Mouse (Mus musculus): Measurements from ENCODE around the gene Dpy19l1. TPM values are rescaled to one million over a fixed set of nuclear protein-coding genes. Genes with fewer than 3 reads are reported as not detected.

Gene Dpy19l1
- total and polyA plus RNA-seq, 3 experiments, result 21.2 to 44.1 (median 26.3) TPM

DNA sequence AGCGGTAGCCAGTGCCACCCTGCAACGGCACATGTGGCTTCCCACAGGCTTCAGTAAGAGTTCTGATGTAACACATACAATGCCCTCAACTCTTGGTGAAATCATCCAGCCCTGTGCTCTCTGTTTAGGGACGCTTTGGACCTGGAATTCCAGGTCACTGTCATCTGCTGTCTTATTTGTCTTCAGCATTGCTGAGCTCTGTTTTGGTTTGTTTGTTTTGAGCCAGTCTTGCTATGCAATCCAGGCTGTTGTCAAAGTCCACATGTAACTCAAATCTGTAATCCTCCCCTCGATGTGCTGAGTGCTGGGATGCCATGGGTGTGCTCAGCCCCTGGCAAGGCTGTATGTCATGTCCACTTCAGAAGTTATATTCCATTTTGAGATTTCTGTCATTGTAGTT is 82.8 kb downstream of the Dpy19l1 start:
- Histone ChIP-seq H3K4me1 (ENCODE audit: control insufficient read depth in 1 of 2, insufficient read depth in 2 of 2) (peaks cover 0 to 6% of the 10 kb centered on the region in 2 experiments; a peak in 1 of 4 replicates), H3K9ac (ENCODE audit: insufficient read depth, low read depth) (no peak overlapping the region), H3K4me2 (ENCODE audit: insufficient read depth, low read depth, poor library complexity, severe bottlenecking) (no peak overlapping the region), H3K27me3 (replicated peaks) (no peaks in the 10 kb centered on the region), H3K4me3 (replicated peaks in 1 of 3; ENCODE audit: low read depth in 2 of 3, low read length in 2 of 3, poor library complexity in 1 of 3) (no peak overlapping the region), H3K27ac (ENCODE audit: insufficient read depth, low read depth) (no peak overlapping the region), H3K9me3 (replicated peaks; ENCODE audit: low read length) (peaks cover 2% of the 10 kb centered on the region), H3K79me2 (replicated peaks; ENCODE audit: control insufficient read depth, extremely low read depth, insufficient read depth, poor library complexity, severe bottlenecking) (no peaks in the 10 kb centered on the region), H3K36me3 (replicated peaks in 1 of 2; ENCODE audit: control insufficient read depth in 1 of 2, insufficient read depth in 1 of 2, low read length in 1 of 2) (peaks cover 5 to 65% of the 10 kb centered on the region in 2 experiments)
- in situ Hi-C loops (cut with MboI; ENCODE audit: low pct_ligation_motif_present, low pct_unique_long_range_greater_than_20kb, low sequenced_read_pairs) (no loop called here), dilution Hi-C loops (cut with MboI; ENCODE audit: extremely low pct_ligation_motif_present, extremely low pct_unique_long_range_greater_than_20kb, low sequenced_read_pairs) (no loop called here)
- no peak for DNase-seq (ENCODE audit: extremely low read depth)
- no peak for TF ChIP-seq CHD2 (IDR thresholded peaks at IDR 0.05; ENCODE audit: low read length)
- no peak for TF ChIP-seq NRF1 (IDR thresholded peaks at IDR 0.05; ENCODE audit: low read depth, low read length)
- TF ChIP-seq RCOR1 (conservative IDR thresholded peaks at IDR 0.05; ENCODE audit: low read depth, low read length), result no peak
- no peak for TF ChIP-seq ZC3H11A (IDR thresholded peaks at IDR 0.05; ENCODE audit: low read depth, low read length)
- TF ChIP-seq CTCF (conservative IDR thresholded peaks at IDR 0.05 in 1 of 2, IDR thresholded peaks at IDR 0.05 in 1 of 2; ENCODE audit: low read depth in 2 of 2, low read length in 2 of 2), result no peak
- TF ChIP-seq ELF1 (IDR thresholded peaks at IDR 0.05; ENCODE audit: low read depth, low read length), result no peak
- no peak for TF ChIP-seq JUND (conservative IDR thresholded peaks at IDR 0.05; ENCODE audit: low read depth, low read length)
- no peak for TF ChIP-seq BHLHE40 (IDR thresholded peaks at IDR 0.05; ENCODE audit: low read depth, low read length)
- no peak for TF ChIP-seq IRF4 (IDR thresholded peaks at IDR 0.05; ENCODE audit: low read depth, low read length)
- no peak for TF ChIP-seq UBTF (IDR thresholded peaks at IDR 0.05; ENCODE audit: low read depth, low read length)
- TF ChIP-seq NELFE (IDR thresholded peaks at IDR 0.05; ENCODE audit: low read depth, low read length), result no peak

DNA sequence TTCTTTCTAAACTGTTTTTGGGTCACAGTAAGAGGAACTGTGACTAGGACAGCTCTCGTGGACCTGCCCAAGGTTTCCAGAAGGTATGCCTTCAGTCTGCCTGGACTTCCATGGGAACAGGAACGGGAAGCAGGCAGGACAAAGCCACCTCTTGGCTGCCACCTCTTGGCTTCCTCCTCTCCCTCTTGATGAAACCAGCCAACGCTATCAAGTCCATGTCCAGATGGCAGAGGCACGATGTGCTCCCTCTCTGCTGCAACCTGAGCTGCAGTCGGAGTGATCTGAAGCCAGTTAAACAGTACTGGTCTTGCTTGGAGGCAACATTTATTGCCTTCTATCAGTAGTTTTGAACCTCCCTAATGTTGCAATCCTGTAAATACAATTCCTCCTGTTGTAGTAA is 84.7 kb downstream of the Dpy19l1 start:
- no peaks in the 10 kb centered on the region for H3K79me2 ChIP-seq (replicated peaks; ENCODE audit: control insufficient read depth, extremely low read depth, insufficient read depth, poor library complexity, severe bottlenecking)
- no peaks in the 10 kb centered on the region for H3K27me3 ChIP-seq (replicated peaks)
- DNase-seq (ENCODE audit: extremely low read depth), result no peak
- in situ Hi-C loops (cut with MboI; ENCODE audit: low pct_ligation_motif_present, low pct_unique_long_range_greater_than_20kb, low sequenced_read_pairs) (no loop called here), dilution Hi-C loops (cut with MboI; ENCODE audit: extremely low pct_ligation_motif_present, extremely low pct_unique_long_range_greater_than_20kb, low sequenced_read_pairs) (no loop called here)
- H3K4me2 ChIP-seq (ENCODE audit: insufficient read depth, low read depth, poor library complexity, severe bottlenecking), result no peak overlapping the region
- TF ChIP-seq POLR2A (IDR thresholded peaks at IDR 0.05; ENCODE audit: low read depth, low read length), result no peak
- TF ChIP-seq TCF12 (IDR thresholded peaks at IDR 0.05; ENCODE audit: low read depth, low read length), result no peak
- TF ChIP-seq MAZ (IDR thresholded peaks at IDR 0.05; ENCODE audit: low read depth, low read length), result no peak
- TF ChIP-seq SMC3 (IDR thresholded peaks at IDR 0.05; ENCODE audit: low read depth, low read length), result no peak
- no peak for TF ChIP-seq JUN (IDR thresholded peaks at IDR 0.05; ENCODE audit: insufficient read depth, low read depth, low read length)
- TF ChIP-seq CTCF (conservative IDR thresholded peaks at IDR 0.05 in 1 of 2, IDR thresholded peaks at IDR 0.05 in 1 of 2; ENCODE audit: low read depth in 2 of 2, low read length in 2 of 2), result no peak
- no peak for TF ChIP-seq PAX5 (IDR thresholded peaks at IDR 0.05; ENCODE audit: low read length)
- TF ChIP-seq MAFK (IDR thresholded peaks at IDR 0.05; ENCODE audit: insufficient replicate concordance, low read length), result no peak
- no peak for TF ChIP-seq MYC (IDR thresholded peaks at IDR 0.05; ENCODE audit: low read depth, low read length)
- no peak for TF ChIP-seq BHLHE40 (IDR thresholded peaks at IDR 0.05; ENCODE audit: low read depth, low read length)
- no peak for TF ChIP-seq RCOR1 (conservative IDR thresholded peaks at IDR 0.05; ENCODE audit: low read depth, low read length)
- TF ChIP-seq USF2 (conservative IDR thresholded peaks at IDR 0.05; ENCODE audit: low read depth, low read length), result no peak
- TF ChIP-seq JUND (conservative IDR thresholded peaks at IDR 0.05; ENCODE audit: low read depth, low read length), result no peak
- no peak for TF ChIP-seq TBP (conservative IDR thresholded peaks at IDR 0.05; ENCODE audit: low read depth, low read length)
- TF ChIP-seq RAD21 (IDR thresholded peaks at IDR 0.05; ENCODE audit: low read depth, low read length), result no peak
- TF ChIP-seq HCFC1 (IDR thresholded peaks at IDR 0.05; ENCODE audit: low read depth, low read length), result no peak
- no peak for TF ChIP-seq E2F4 (IDR thresholded peaks at IDR 0.05; ENCODE audit: insufficient replicate concordance, low read depth, low read length)
- no peak for TF ChIP-seq EP300 (IDR thresholded peaks at IDR 0.05; ENCODE audit: low read length)
- TF ChIP-seq CHD1 (IDR thresholded peaks at IDR 0.05; ENCODE audit: low read depth, low read length), result no peak
- no peak for TF ChIP-seq GABPA (IDR thresholded peaks at IDR 0.05; ENCODE audit: insufficient replicate concordance, low read depth, low read length)
- H3K36me3 ChIP-seq (replicated peaks in 1 of 2; ENCODE audit: control insufficient read depth in 1 of 2, insufficient read depth in 1 of 2, low read length in 1 of 2), result peaks cover 10 to 66% of the 10 kb centered on the region in 2 experiments
- no peak overlapping the region for H3K27ac ChIP-seq (ENCODE audit: insufficient read depth, low read depth)
- H3K9ac ChIP-seq (ENCODE audit: insufficient read depth, low read depth), result no peak overlapping the region
- H3K9me3 ChIP-seq (replicated peaks; ENCODE audit: low read length), result peaks cover 2% of the 10 kb centered on the region
- peaks cover 0 to 6% of the 10 kb centered on the region in 2 experiments; a peak in 1 of 4 replicates for H3K4me1 ChIP-seq (ENCODE audit: control insufficient read depth in 1 of 2, insufficient read depth in 2 of 2)
- no peak overlapping the region for H3K4me3 ChIP-seq (replicated peaks in 1 of 3; ENCODE audit: low read depth in 2 of 3, low read length in 2 of 3, poor library complexity in 1 of 3)
